Mouse (Mus musculus) gastrocnemius, adult 2 months (tissue): ENCODE results near the gene Klhl23. TPM values are rescaled to one million over a fixed set of nuclear protein-coding genes. Genes with fewer than 3 reads are reported as not detected.
"Not testable (repeated sequence)": the region's sequence is repeated elsewhere in the genome, so short reads cannot be mapped to it uniquely, and the experiment has no call there.

Experiments
- DNase-seq: peaks from one replicate; pipeline ENCODE4 v3.0.0; 2022
- H3K27ac ChIP-seq: fragments of 200-600 bp; 2 replicates; pipeline ENCODE4 v1.8.1; 2022; ENCODE audit warnings: mild to moderate bottlenecking
- H3K4me3 ChIP-seq: fragments of 200-600 bp; 2 replicates; pipeline ENCODE4 v1.8.1; 2022; ENCODE audit warnings: mild to moderate bottlenecking, moderate library complexity
- CTCF ChIP-seq: fragments of 200-600 bp; IDR thresholded peaks from 2 replicates; pipeline ENCODE4 v1.8.1; 2022; ENCODE audit warnings: antibody characterized with exemption, mild to moderate bottlenecking, moderate library complexity
- intact Hi-C: fragments of 180-260 bp; cut with DNase I; formaldehyde crosslinking; loops from one replicate; pipeline ENCODE4 v1.15.1; 2025
- long read RNA-seq, 2 experiments: library from polyadenylated mRNA; stranded (forward); transcript quantifications; one replicate each; pipeline ENCODE4 v2.0.0; 2021
- total RNA-seq, 2 experiments: library from RNA; stranded (reverse); gene quantifications; 2 replicates each; pipeline ENCODE4 v1.2.3; 2021

Gene Klhl23
- 10 to 100 TPM; 13.4 to 15.6 TPM for total RNA-seq
- long read RNA-seq, experiment 1, full-length matches to known transcripts: 6 of 27 reads
- long read RNA-seq, experiment 1, partial matches to known transcripts: 6 of 27 reads
- long read RNA-seq, experiment 1, other reads (novel, unspliced or antisense): 15 of 27 reads
- long read RNA-seq, experiment 2, full-length matches to known transcripts: 6 of 25 reads
- long read RNA-seq, experiment 2, partial matches to known transcripts: 4 of 25 reads
- long read RNA-seq, experiment 2, other reads (novel, unspliced or antisense): 15 of 25 reads

DNA sequence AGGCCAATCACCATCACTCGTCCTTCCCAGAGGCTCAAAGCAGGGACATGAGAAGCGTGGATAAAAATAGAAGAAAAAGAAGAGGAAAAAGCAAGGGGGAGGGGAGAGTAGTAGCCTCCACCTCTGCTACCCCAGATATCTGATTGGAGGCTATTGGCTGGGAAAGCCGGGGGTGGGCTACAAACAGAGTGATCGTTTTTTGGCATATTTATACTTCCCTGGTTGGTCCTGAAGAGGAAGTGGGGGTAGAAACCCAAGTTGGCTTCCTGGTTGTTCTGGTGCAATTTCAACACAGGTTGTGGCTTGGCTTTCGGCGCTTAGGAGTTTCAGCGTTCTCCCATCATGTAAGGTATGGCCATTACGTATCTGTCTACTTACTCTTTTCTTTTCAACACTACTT is at the start of gene Klhl23:
Gene Klhl23 (plus strand): TSS at position 234 of the 400 bp plus-strand sequence.
- no peak for TF ChIP-seq CTCF
- peak; percentile 18 for DNase-seq
- Histone ChIP-seq H3K27ac (peak within 1 kb of the TSS; percentile 80), H3K4me3 (peak within 1 kb of the TSS; percentile 89)
- intact Hi-C loops: no loop called here

- H3K27ac ChIP-seq: no peak overlapping the region
- H3K4me3 ChIP-seq: no peak overlapping the region
- no peak for TF ChIP-seq CTCF
- intact Hi-C loops: no loop called here
- no peak for DNase-seq
Observed at GRCm38 (mm10) chr2:69773331-69773730, 48.4 kb upstream of the Klhl23 start.

DNA sequence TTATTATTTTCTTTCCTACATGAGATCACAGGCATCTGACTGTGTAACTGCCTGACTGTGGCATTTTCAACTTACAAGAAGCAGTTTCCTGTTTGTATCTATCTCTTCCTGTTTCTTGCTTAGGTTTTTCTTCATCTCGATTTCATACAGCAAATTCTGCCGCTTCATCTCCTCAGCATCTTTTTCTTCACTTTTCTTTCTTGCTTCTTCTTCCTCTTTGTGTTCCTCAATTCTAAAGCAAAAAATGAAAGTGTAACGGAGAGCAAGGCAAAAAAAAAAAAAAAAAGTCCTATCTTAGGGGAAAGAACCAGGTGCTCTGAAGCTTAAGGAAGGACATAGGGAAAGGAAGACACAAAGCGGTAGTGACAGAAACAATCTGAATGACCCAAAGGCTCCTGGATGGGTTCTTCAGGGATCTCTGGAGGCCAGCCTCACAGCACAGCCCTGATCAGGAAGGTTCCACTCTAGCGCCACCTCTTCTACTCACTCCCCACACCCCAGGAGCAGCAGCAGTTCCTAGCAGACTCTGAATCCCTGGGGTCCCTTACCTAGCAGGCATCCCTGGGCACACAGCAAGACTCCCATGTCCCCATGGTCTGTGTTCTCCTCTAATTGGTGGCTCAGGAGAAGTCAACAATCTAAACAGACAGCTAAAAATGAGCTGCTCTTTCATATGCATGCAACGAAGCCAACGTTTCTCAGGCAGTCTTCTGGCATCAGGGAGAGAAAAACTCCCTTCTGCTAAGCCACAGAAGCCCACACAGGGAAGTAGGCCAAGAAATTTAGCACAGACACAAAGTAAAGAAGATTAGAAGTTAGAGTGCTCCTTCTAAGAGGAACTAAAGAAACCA is 43.5 kb upstream of the Klhl23 start:
- no peak overlapping the region for H3K27ac ChIP-seq
- TF ChIP-seq CTCF: no peak
- no peak overlapping the region for H3K4me3 ChIP-seq
- intact Hi-C loops: loop anchor here (2.0 kb wide), 1 partner anchor 143 kb away; no protein-coding TSS in a partner anchor
- no peak for DNase-seq

DNA sequence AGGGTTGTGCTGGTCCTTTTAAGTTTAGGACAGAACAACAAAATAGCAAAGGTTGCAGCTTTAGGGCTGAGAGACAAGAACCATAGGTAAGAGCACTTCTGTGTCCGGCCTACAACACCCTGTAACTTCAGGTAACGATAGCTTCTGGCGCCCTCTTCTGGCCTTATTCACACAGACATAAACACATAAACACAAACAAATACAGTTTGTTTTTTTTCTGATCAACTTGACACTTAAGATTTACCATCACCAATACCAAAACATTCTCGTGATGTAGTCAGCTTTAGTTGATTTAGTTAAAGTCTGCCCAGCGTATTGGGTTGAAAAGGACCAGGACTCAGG is 42.9 kb upstream of the Klhl23 start:
- peak; percentile 31 for DNase-seq
- intact Hi-C loops: loop anchor here (2.0 kb wide), 1 partner anchor 144 kb away; no protein-coding TSS in a partner anchor
- peak; percentile 54 for TF ChIP-seq CTCF
- Histone ChIP-seq H3K27ac (no peak overlapping the region), H3K4me3 (no peak overlapping the region)

DNA sequence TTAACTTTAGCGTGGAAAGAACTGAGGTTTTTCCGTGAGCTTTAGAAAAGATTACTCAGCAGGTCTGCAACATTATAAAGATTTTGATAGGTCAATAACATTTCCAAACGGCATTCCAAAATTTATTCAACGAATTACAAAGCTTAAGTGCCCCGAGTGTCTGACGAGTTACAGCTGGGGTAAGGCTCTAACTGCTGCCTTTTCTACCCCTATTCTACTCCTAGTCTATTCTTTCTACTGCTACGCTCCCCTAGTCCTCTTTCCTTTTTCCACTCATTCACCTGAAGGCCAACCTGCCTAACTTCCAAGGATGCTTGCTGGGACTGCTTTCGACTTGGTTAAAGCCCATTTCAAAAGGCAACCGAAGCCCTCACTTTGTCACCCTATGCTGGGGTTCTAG is 32.8 kb upstream of the Klhl23 start:
- no peak for DNase-seq
- intact Hi-C loops: loop anchor here (5.0 kb wide), 1 partner anchor 67 kb away; the partner anchor contains the start of gene Ppig
- no peak for TF ChIP-seq CTCF
- Histone ChIP-seq H3K4me3 (peak overlapping the region; percentile 86), H3K27ac (peak overlapping the region; percentile 90)

DNA sequence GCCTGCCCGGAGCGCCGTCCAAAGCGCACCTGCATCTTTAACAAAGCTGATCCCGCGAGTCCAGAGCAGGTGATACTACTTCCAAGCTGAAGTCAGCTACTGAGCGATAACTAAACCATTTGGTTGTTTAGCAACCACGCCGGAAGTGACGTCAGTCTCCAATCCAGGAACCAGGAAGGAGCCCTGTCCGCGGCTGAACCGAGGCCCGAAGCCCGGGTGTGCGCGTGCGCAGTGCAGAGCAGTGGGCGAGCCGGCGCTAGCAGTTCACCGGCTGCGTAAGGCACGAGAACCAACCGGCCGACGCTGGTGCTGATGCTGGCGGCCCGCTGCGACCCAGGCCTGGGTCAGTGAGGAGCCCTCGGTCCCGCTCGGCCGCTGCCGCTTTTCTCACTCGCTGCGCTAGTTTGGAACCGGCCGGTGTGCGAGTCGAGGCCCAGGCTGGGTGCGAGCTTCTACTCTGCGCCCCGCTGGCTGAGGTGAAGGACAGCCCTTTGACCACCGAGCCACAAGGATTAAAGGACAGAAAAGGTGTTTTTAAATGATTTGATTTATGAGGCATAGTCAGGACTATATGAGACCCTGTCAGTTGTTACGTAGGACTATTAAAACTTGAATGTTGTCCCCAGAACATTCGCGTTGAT is 32.2 kb upstream of the Klhl23 start, which contains the start of the genes Ccdc173 and Phospho2:
Gene Ccdc173 (minus strand): TSS at position 147 of the 641 bp plus-strand sequence.
Gene Phospho2 (plus strand): TSS at position 195 of the 641 bp plus-strand sequence.
- Histone ChIP-seq H3K4me3 (peak within 1 kb of the TSS; percentile 86), H3K27ac (peak within 1 kb of the TSS; percentile 90)
- DNase-seq: peak; percentile 99
- intact Hi-C loops: loop anchor here (5.0 kb wide), 1 partner anchor 67 kb away; the partner anchor contains the start of gene Ppig
- no peak for TF ChIP-seq CTCF

DNA sequence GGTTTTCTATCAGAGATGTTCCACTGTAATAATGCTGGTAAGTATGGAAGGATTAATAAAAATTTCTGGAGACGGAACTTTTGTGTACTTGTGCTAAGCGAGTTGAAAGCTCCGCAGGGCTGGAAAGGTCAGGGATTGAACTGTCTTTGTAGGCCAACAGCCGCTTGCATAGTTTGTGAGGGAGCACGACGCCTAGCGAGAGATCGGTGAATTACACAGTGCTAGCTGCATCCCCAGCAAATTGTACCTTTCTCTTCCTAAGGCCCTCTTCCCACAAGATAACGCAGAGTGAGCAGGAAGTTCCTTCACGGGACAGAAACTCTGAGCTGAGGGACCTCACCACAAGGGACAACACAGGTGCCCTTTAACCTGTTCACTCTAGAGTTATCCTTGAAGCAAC is 31.5 kb upstream of the Klhl23 start:
- TF ChIP-seq CTCF: peak; percentile 83
- Histone ChIP-seq H3K27ac (peak overlapping the region; percentile 90), H3K4me3 (peak overlapping the region; percentile 86)
- intact Hi-C loops: no loop called here
- peak; percentile 82 for DNase-seq

- H3K4me3 ChIP-seq: peak overlapping the region; percentile 86; the same call in 1 of the 2 replicates
- peak overlapping the region; percentile 90; the same call in 1 of the 2 replicates for H3K27ac ChIP-seq
- DNase-seq: no peak
- intact Hi-C loops: no loop called here
- no peak for TF ChIP-seq CTCF
Observed at GRCm38 (mm10) chr2:69790722-69791121, 31.0 kb upstream of the Klhl23 start.

GRCm38 (mm10) chr2:69802911-69803312 is 18.8 kb upstream of the Klhl23 start:
- TF ChIP-seq CTCF: peak; percentile 95
- intact Hi-C loops: loop anchor here (5.0 kb wide), 3 partner anchors 59 to 159 kb away; partner anchors contain the start of gene Ssb
- Histone ChIP-seq H3K27ac (no peak overlapping the region; the same call in 1 of the 2 replicates), H3K4me3 (peak overlapping the region; percentile 53)
- peak; percentile 82 for DNase-seq

- intact Hi-C loops: loop anchor here (5.0 kb wide), 3 partner anchors 59 to 159 kb away; partner anchors contain the start of gene Ssb
- no peak for DNase-seq
- H3K4me3 ChIP-seq: no peak overlapping the region
- no peak overlapping the region for H3K27ac ChIP-seq
- TF ChIP-seq CTCF: no peak
Observed at GRCm38 (mm10) chr2:69803756-69804155, 18.0 kb upstream of the Klhl23 start.

DNA sequence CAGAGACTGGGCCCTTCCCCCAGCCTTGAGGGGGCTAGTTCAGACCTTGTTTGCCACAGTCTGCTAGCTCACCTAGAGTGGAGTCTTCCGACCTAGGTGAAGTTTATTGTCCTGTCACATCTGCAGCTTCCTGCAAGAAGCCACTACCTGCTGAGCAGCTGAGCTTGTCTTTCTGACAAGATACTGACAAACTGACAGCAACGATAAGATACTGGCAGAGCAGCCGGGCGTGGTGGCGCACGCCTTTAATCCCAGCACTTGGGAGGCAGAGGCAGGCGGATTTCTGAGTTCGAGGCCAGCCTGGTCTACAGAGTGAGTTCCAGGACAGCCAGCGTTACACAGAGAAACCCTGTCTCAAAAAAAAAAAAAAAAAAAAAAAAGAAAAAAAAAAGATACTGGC is 17.1 kb upstream of the Klhl23 start:
- H3K27ac ChIP-seq, DNase-seq, H3K4me3 ChIP-seq: not testable (repeated sequence)
- intact Hi-C loops: loop anchor here (5.0 kb wide), 3 partner anchors 58 to 158 kb away; partner anchors contain the start of gene Ssb

DNA sequence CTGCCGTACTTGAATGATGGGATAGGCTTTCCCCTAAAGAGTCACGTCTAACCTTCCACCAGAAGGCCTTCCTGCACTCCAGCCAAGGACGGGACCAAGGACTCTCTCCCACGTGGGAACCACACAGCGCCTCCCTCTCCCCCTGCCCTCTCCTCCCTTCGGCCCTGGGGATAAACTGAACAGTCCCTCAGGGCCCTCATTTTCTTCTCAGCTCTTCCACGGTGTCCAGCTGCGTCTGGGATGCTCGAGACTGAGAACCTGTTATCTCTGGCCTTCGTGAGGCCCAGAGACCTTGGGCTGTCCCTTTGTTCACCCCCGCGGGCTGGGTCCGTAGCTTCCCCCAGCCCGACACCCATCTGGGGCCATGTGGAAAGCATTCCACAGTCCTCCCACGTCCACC is 11.6 kb upstream of the Klhl23 start:
- no peak for TF ChIP-seq CTCF
- no peak overlapping the region for H3K4me3 ChIP-seq
- intact Hi-C loops: no loop called here
- DNase-seq: no peak
- no peak overlapping the region for H3K27ac ChIP-seq

DNA sequence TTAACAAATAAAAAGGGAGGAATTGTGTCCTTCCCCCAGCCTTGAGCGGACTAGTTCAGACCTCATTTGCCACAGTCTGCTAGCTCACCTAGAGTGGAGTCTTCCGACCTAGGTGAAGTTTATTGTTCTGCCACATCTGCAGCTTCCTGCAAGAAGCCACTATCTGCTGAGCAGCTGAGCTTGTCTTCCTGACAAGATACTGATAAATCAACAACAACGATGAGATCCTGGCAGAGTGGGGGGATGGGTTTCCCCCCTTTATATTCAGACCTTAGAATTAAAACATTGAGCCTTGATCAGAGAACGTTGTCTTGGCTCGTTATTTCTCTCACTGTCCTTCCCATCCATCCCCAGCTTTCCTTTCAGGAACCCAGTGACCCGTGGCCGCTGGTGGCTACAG is 10.4 kb upstream of the Klhl23 start:
- DNase-seq, H3K27ac ChIP-seq, intact Hi-C loops, H3K4me3 ChIP-seq: not testable (repeated sequence)
